Mouse (Mus musculus): Measurements from ENCODE around the gene Tuba1c. TPM values are rescaled to one million over a fixed set of nuclear protein-coding genes. Genes with fewer than 3 reads are reported as not detected.

Tuba1c gene
- total and polyA plus RNA-seq, 2 experiments from 2014 or later, result 24.2 to 58.3 TPM

- Histone ChIP-seq H3K4me2 (ENCODE audit: low read depth, low read length) (no peak overlapping the region), H3K27me3 (ENCODE audit: insufficient read depth, low read length) (no peaks in the 10 kb centered on the region), H3K4me3 (ENCODE audit: low read length) (no peak overlapping the region), H3K27ac (no peak overlapping the region), H3K4me1 (ENCODE audit: insufficient read depth, low read length) (no peaks in the 10 kb centered on the region), H3K9me3 (ENCODE audit: low read length) (no peaks in the 10 kb centered on the region), H3K9ac (replicated peaks; ENCODE audit: low read length) (no peak overlapping the region), H3K36me3 (ENCODE audit: insufficient read depth, low read length) (no peaks in the 10 kb centered on the region)
- no peak for TF ChIP-seq CTCF (IDR thresholded peaks at IDR 0.05; ENCODE audit: low read depth)
- DNase-seq (ENCODE audit: low spot score) (no peak), ATAC-seq (no peak)
- WGBS, result 83% methylated on average over 2 of the region's 2 CpGs
Observed at GRCm38 (mm10) chr15:99010896-99011295, 18.8 kb upstream of the Tuba1c start.

- no peak overlapping the region for H3K27ac ChIP-seq
- H3K4me3 ChIP-seq (ENCODE audit: low read length), result no peak overlapping the region
- TF ChIP-seq CTCF (IDR thresholded peaks at IDR 0.05; ENCODE audit: low read depth), result no peak
- no peak for ATAC-seq
- H3K27me3 ChIP-seq (ENCODE audit: insufficient read depth, low read length), result no peaks in the 10 kb centered on the region
- H3K4me1 ChIP-seq (ENCODE audit: insufficient read depth, low read length), result no peaks in the 10 kb centered on the region
- WGBS, result 74% methylated on average over 3 of the region's 3 CpGs
- H3K36me3 ChIP-seq (ENCODE audit: insufficient read depth, low read length), result no peaks in the 10 kb centered on the region
- H3K4me2 ChIP-seq (ENCODE audit: low read depth, low read length), result no peak overlapping the region
- H3K9ac ChIP-seq (replicated peaks; ENCODE audit: low read length), result no peak overlapping the region
- H3K9me3 ChIP-seq (ENCODE audit: low read length), result no peaks in the 10 kb centered on the region
- no peak for DNase-seq (ENCODE audit: low spot score)
Observed at GRCm38 (mm10) chr15:99011946-99012345, 17.7 kb upstream of the Tuba1c start.

- no peak for DNase-seq (ENCODE audit: low spot score)
- H3K4me1 ChIP-seq (ENCODE audit: insufficient read depth, low read length), result peaks cover 5% of the 10 kb centered on the region; the same call in 1 of the 2 replicates
- no peak overlapping the region for H3K4me3 ChIP-seq (ENCODE audit: low read length)
- no peaks in the 10 kb centered on the region for H3K36me3 ChIP-seq (ENCODE audit: insufficient read depth, low read length)
- no peak overlapping the region for H3K9ac ChIP-seq (replicated peaks; ENCODE audit: low read length)
- TF ChIP-seq CTCF (IDR thresholded peaks at IDR 0.05; ENCODE audit: low read depth), result no peak
- H3K27me3 ChIP-seq (ENCODE audit: insufficient read depth, low read length), result no peaks in the 10 kb centered on the region
- no peak overlapping the region for H3K4me2 ChIP-seq (ENCODE audit: low read depth, low read length)
- no peaks in the 10 kb centered on the region for H3K9me3 ChIP-seq (ENCODE audit: low read length)
- H3K27ac ChIP-seq, result no peak overlapping the region
- no peak for ATAC-seq
- 70% methylated on average over 9 of the region's 9 CpGs for WGBS
Observed at GRCm38 (mm10) chr15:99014496-99015030, 15.1 kb upstream of the Tuba1c start.

GRCm38 (mm10) chr15:99017355-99017761, 12.3 kb upstream of the Tuba1c start:
- TF ChIP-seq CTCF (IDR thresholded peaks at IDR 0.05; ENCODE audit: low read depth), result no peak
- DNase-seq (ENCODE audit: low spot score) (no peak), ATAC-seq (no peak)
- WGBS, result 81% methylated on average over 8 of the region's 8 CpGs
- peak overlapping the region; percentile 45; the same call in 1 of the 2 replicates for H3K27ac ChIP-seq
- H3K4me1 ChIP-seq (ENCODE audit: insufficient read depth, low read length), result peaks cover 5% of the 10 kb centered on the region; the same call in 1 of the 2 replicates
- no peaks in the 10 kb centered on the region for H3K9me3 ChIP-seq (ENCODE audit: low read length)
- H3K27me3 ChIP-seq (ENCODE audit: insufficient read depth, low read length), result no peaks in the 10 kb centered on the region
- no peak overlapping the region for H3K4me2 ChIP-seq (ENCODE audit: low read depth, low read length)
- no peak overlapping the region for H3K4me3 ChIP-seq (ENCODE audit: low read length)
- H3K9ac ChIP-seq (replicated peaks; ENCODE audit: low read length), result no peak overlapping the region
- no peaks in the 10 kb centered on the region for H3K36me3 ChIP-seq (ENCODE audit: insufficient read depth, low read length)

GRCm38 (mm10) chr15:99017986-99018385, 11.7 kb upstream of the Tuba1c start:
- Histone ChIP-seq H3K36me3 (ENCODE audit: insufficient read depth, low read length) (no peaks in the 10 kb centered on the region), H3K4me2 (ENCODE audit: low read depth, low read length) (peak overlapping the region; percentile 7; the same call in 1 of the 2 replicates), H3K4me1 (ENCODE audit: insufficient read depth, low read length) (peaks cover 5% of the 10 kb centered on the region; the same call in 1 of the 2 replicates), H3K27ac (peak overlapping the region; percentile 45; the same call in 1 of the 2 replicates), H3K9me3 (ENCODE audit: low read length) (no peaks in the 10 kb centered on the region), H3K9ac (replicated peaks; ENCODE audit: low read length) (no peak overlapping the region), H3K4me3 (ENCODE audit: low read length) (no peak overlapping the region), H3K27me3 (ENCODE audit: insufficient read depth, low read length) (no peaks in the 10 kb centered on the region)
- no peak for ATAC-seq
- TF ChIP-seq CTCF (IDR thresholded peaks at IDR 0.05; ENCODE audit: low read depth), result no peak
- WGBS, result 38% methylated on average over 9 of the region's 9 CpGs
- peak; percentile 33 for DNase-seq (ENCODE audit: low spot score)

- H3K9ac ChIP-seq (replicated peaks; ENCODE audit: low read length), result no peak overlapping the region
- no peak overlapping the region for H3K4me2 ChIP-seq (ENCODE audit: low read depth, low read length)
- no peak for DNase-seq (ENCODE audit: low spot score)
- no peaks in the 10 kb centered on the region for H3K36me3 ChIP-seq (ENCODE audit: insufficient read depth, low read length)
- 86% methylated on average over 4 of the region's 4 CpGs for WGBS
- H3K9me3 ChIP-seq (ENCODE audit: low read length), result no peaks in the 10 kb centered on the region
- TF ChIP-seq CTCF (IDR thresholded peaks at IDR 0.05; ENCODE audit: low read depth), result no peak
- H3K27me3 ChIP-seq (ENCODE audit: insufficient read depth, low read length), result no peaks in the 10 kb centered on the region
- no peak overlapping the region for H3K4me3 ChIP-seq (ENCODE audit: low read length)
- peak overlapping the region; percentile 3; the same call in 1 of the 2 replicates for H3K27ac ChIP-seq
- H3K4me1 ChIP-seq (ENCODE audit: insufficient read depth, low read length), result peaks cover 5% of the 10 kb centered on the region; the same call in 1 of the 2 replicates
- no peak for ATAC-seq
Observed at GRCm38 (mm10) chr15:99018630-99019029, 11.1 kb upstream of the Tuba1c start.

GRCm38 (mm10) chr15:99019436-99019835, 10.3 kb upstream of the Tuba1c start:
- Histone ChIP-seq H3K4me2 (ENCODE audit: low read depth, low read length) (no peak overlapping the region), H3K27ac (0 out of 2 replicates have a peak overlapping the region, but pooled peaks have one; percentile 3), H3K4me3 (ENCODE audit: low read length) (no peak overlapping the region), H3K4me1 (ENCODE audit: insufficient read depth, low read length) (peaks cover 5% of the 10 kb centered on the region; the same call in 1 of the 2 replicates), H3K27me3 (ENCODE audit: insufficient read depth, low read length) (no peaks in the 10 kb centered on the region), H3K36me3 (ENCODE audit: insufficient read depth, low read length) (no peaks in the 10 kb centered on the region), H3K9me3 (ENCODE audit: low read length) (no peaks in the 10 kb centered on the region), H3K9ac (replicated peaks; ENCODE audit: low read length) (no peak overlapping the region)
- 58% methylated on average over 8 of the region's 8 CpGs for WGBS
- no peak for DNase-seq (ENCODE audit: low spot score)
- no peak for ATAC-seq
- no peak for TF ChIP-seq CTCF (IDR thresholded peaks at IDR 0.05; ENCODE audit: low read depth)

Data from hindbrain, postnatal 0 days (tissue).